Mouse (Mus musculus): Measurements from ENCODE around the gene Vwa3a.
"Not testable (repeated sequence)": the region's sequence is repeated elsewhere in the genome, so short reads cannot be mapped to it uniquely, and the experiment has no call there.

Vwa3a gene

GRCm38 (mm10) chr7:120739018-120739417 lies at the start of gene Vwa3a:
Gene Vwa3a, plus strand, starts transcription at chr7:120739318.
- no peak for DNase-seq

DNA sequence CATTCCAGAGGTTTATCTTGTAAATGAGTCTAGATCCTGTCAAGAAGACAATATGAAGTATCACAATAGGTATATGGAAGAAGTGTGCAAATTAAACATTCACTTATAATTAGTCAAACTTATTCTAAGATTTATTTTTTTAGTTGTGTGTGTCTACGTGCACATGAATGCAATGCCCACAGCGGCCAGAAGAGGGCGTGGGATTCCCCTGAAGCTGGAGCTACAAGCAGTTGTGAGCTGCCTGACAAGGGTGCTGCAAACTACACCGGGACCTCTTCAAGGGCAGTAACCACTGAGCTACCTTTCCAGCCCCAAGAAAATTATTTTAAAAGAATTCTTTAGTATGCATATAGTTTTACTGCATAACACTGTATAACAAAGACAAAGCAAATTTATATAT lies 48.5 kb upstream of the Vwa3a start:
- no peak for DNase-seq

DNA sequence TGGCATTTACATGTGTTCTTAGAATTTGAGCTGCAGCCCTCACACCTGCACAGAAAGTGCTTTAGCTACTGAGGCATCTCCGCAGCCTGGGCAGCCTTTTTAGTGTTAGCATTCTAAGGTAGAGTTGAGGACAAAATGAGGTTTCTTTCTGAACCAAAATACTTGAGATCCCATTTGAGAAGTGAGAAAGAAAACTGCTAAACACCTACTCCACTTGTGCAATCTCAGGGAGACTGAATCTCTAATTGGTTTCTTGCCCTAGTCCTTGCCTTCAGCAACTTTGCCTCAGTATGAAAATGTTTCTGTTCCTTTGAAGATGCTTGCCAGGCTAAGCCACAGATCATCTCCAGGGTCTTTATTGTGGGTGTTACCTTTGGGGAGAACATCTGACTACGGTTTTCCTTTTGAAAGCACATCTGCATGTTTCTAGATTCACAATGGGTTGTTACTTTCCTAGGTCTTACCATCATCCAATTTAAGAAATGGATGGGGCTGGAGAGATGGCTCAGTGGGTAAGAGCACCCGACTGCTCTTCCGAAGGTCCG lies 45.2 kb upstream of the Vwa3a start:
- DNase-seq: no peak

- peak; percentile 3 for DNase-seq
Observed at GRCm38 (mm10) chr7:120695196-120695595, 43.9 kb upstream of the Vwa3a start.

- no peak for DNase-seq
Observed at GRCm38 (mm10) chr7:120695641-120696040, 43.5 kb upstream of the Vwa3a start.

DNA sequence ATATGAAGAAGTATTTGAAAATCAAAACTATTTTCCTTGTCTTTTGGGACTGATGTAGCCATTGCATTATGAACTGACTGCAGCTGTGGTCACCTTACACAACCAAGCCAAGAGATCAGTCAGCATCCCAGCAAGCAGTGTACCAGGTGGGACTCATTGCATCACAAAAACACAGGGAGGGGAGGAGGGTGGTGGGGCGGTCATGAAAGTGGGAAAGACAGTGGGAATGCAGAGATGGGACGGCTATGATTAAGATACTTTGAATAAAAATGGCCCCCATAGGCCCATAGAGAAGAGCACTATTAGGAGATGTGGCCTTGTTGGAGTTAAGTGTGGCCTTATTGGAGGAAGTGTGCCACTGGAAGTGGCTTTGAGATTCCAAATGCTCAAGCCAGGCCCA lies 42.8 kb upstream of the Vwa3a start:
- no peak for DNase-seq

DNA sequence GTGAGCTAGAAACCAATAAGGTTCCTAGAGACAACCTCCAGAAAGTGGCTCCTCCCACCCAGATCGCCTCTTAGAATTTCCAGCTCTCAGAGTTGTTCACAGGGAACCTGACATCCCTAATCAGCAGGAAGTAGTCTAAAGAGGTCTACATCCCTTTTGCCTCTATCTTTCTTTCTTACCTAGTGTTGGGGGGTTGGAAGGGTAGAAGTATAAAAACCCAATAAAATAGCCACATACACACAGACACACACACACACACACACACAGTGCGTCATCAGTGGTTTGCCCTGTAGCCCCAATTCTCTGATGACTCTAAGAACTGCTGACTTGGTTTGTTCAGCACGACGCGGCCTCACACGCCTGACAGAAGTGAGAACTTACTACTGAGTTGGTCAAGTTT lies 39.5 kb upstream of the Vwa3a start:
- no peak for DNase-seq

GRCm38 (mm10) chr7:120703888-120704287 lies 35.2 kb upstream of the Vwa3a start:
- DNase-seq: no peak

DNA sequence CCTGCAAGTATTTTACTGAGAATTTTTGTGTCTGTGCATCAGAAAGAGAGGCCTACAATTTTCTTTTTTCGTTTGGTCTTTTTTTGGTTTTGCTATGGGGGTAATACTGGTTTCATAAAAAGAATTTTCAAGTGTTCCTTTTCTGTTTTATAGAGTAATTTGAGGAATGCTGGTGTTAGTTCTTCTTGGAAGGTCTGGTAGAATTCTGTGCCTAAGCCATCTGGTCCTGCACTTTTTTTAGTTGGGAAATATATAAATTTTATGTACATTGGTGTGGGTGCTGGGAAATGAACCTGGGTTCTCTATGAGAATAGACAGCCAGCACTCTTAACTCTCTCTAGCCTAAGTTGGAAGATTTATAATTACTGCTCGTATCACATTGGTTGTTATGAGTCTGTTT lies 27.0 kb upstream of the Vwa3a start:
- no peak for DNase-seq

- no peak for DNase-seq
Observed at GRCm38 (mm10) chr7:120713225-120713624, 25.9 kb upstream of the Vwa3a start.

GRCm38 (mm10) chr7:120713951-120714350 lies 25.2 kb upstream of the Vwa3a start:
- DNase-seq: not testable (repeated sequence)

DNA sequence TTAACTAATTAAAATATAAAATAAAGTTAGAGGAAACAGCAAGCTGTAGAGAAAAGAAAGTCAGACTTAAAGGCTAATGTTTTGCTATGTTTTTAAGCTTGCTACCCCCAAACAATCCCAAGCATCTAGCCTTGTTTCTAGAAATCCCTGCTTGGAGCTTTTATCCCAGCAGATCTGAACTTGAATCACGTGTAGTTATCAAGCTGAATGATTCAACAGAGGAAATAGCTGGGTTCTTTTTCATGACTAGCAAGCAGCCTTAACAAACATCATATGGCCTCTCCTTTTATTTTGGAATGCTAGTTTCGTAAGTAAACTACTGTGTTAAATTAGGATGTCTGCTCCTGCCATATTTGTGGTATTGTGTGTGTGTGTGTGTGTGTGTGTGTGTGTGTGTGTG lies 21.9 kb upstream of the Vwa3a start:
- no peak for DNase-seq

- DNase-seq: no peak
Observed at GRCm38 (mm10) chr7:120721051-120721450, 18.1 kb upstream of the Vwa3a start.

GRCm38 (mm10) chr7:120721456-120721855 lies 17.7 kb upstream of the Vwa3a start:
- no peak for DNase-seq

DNA sequence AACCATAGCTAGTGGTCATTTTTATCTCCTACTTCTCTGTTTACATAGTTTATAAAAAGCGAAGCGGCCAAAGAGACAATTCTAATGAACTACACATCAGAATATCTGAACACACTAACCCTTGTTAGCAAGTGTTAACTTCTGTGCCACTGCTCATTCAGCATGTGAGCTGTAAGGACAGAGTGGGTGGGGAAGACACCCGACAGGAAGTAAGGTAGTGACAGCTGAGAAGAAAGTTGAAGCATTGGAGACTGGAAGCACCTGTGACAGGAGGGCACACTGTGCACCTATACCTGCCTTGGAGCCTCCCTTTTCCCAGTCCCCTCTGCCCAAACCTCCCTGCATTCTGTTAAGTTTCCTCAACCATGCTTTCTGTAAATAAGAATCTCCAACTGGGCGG lies 17.1 kb upstream of the Vwa3a start:
- no peak for DNase-seq

GRCm38 (mm10) chr7:120722839-120723278 lies 16.3 kb upstream of the Vwa3a start:
- DNase-seq: peak; percentile 18

DNA sequence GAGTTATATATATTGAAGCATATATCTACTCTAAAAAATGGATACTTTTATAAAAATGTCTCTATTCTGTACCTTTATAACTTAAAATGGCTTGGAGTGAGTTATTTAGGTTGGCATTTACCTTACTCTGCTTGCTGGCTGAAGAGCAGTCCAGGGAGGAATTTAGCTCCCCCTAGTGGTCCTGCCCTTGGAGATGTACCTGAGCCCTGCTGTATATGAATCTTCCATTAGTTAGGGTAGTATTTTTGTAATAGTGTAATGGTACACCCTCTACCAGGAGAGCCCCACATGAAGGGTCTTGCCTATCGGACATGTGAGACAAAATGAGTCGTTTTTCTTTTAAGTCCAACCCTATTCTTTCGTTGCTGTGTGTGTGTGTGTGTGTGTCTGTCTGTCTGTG lies 11.5 kb upstream of the Vwa3a start:
- DNase-seq: peak; percentile 39

GRCm38 (mm10) chr7:120729635-120730034 lies 9.5 kb upstream of the Vwa3a start:
- no peak for DNase-seq

- no peak for DNase-seq
Observed at GRCm38 (mm10) chr7:120732906-120733305, 6.2 kb upstream of the Vwa3a start.

GRCm38 (mm10) chr7:120739558-120740101 lies 512 bp downstream of the Vwa3a start:
- DNase-seq: peak; percentile 16

- no peak for DNase-seq
Observed at GRCm38 (mm10) chr7:120743366-120744351, 4.5 kb downstream of the Vwa3a start.

GRCm38 (mm10) chr7:120744606-120745005 lies 5.5 kb downstream of the Vwa3a start:
- DNase-seq: no peak

DNA sequence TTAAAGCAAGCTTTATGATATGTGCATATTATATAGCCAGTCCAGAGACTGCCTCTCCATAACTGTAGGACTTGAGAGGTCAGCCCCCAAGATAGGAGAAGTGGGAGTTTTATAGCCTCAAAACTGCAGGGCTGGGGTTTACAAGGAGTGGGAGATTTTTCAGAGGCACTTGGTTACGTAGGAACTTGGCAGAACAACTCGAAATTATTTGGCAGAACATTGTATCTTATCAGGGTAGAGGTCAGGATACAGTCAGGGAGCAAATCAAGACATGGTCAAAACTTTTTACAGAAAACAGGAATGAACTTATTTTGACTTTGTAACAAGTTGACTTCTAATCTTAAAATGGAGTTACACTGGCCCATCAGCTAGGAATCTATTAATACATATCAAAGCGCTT lies 6.9 kb downstream of the Vwa3a start:
- no peak for DNase-seq

DNA sequence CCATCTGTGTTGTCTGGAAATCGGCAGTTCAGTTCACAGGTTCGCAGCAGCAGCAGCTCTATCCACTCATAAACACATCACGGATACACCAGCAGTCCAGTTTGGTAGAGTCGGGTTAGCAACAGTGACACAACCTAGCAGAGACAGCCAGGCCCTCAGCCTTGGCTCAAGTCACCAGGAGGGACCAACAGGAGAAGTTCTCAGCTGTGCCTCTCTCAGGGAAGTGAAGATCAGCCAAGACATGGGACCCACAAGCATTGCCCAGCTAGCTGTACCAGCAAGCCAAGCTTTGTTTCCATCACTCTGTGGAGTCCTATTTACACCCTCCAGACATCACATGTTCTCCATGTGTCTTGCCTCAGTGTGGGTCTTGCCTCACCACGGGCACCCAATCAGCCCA lies 7.7 kb downstream of the Vwa3a start:
- no peak for DNase-seq

All from embryo, embryonic 11 days (tissue).